Mouse (Mus musculus) neural tube, embryonic 13.5 days (tissue): ENCODE data around the gene Sorl1. TPM values are rescaled to one million over a fixed set of nuclear protein-coding genes. Genes with fewer than 3 reads are reported as not detected.

Experiments
- ATAC-seq: fragments of 200-750 bp; cut with Nextera tagmentation; 2 replicates; pipeline ENCODE4 v1.8.0; 2017; ENCODE audit warnings: low read depth, mild to moderate bottlenecking, moderate TSS enrichment, moderate library complexity
- H3K27ac ChIP-seq: fragments of 300-500 bp; sonication (generic); replicated peaks from 2 replicates; pipeline ENCODE4 v1.5.1; 2015; ENCODE audit warnings: moderate library complexity, mild to moderate bottlenecking, inconsistent platforms
- H3K27me3 ChIP-seq: fragments of 300-500 bp; sonication (generic); 2 replicates; pipeline ENCODE4 v1.6.1; 2015; ENCODE audit warnings: mild to moderate bottlenecking, inconsistent platforms
- H3K36me3 ChIP-seq: fragments of 300-500 bp; sonication (generic); 2 replicates; pipeline ENCODE4 v1.6.1; 2015; ENCODE audit warnings: mild to moderate bottlenecking, inconsistent platforms
- H3K4me1 ChIP-seq: fragments of 300-500 bp; sonication (generic); replicated peaks from 2 replicates; pipeline ENCODE4 v1.6.1; 2015; ENCODE audit warnings: inconsistent platforms
- H3K4me2 ChIP-seq: fragments of 300-500 bp; sonication (generic); 2 replicates; pipeline ENCODE4 v1.6.1; 2015; ENCODE audit warnings: inconsistent platforms, mild to moderate bottlenecking, moderate library complexity
- H3K4me3 ChIP-seq: fragments of 300-500 bp; sonication (generic); 2 replicates; pipeline ENCODE4 v1.5.1; 2015; ENCODE audit warnings: mild to moderate bottlenecking, inconsistent platforms
- H3K9ac ChIP-seq: fragments of 300-500 bp; sonication (generic); 2 replicates; pipeline ENCODE4 v1.6.1; 2015; ENCODE audit warnings: moderate library complexity, mild to moderate bottlenecking, inconsistent platforms
- H3K9me3 ChIP-seq: fragments of 300-500 bp; sonication (generic); 2 replicates; pipeline ENCODE4 v1.6.1; 2016; ENCODE audit warnings: inconsistent platforms
- WGBS: fragments of 180-500 bp; shearing (Covaris S2); methylation state at CpG from one replicate; pipeline ENCODE4 v1.1.7; 2015; 5-methylcytosine and 5-hydroxymethylcytosine counted together
- polyA plus RNA-seq: library from polyadenylated mRNA; unstranded; fragments of >200 nt; fragmentation: Nextera tagmentation; extraction: Ambion mirVana; gene quantifications from 2 replicates; pipeline ENCODE4 v1.2.1, GENCODE M21; 2015

The Sorl1 gene
- polyA plus RNA-seq, 1 experiment from 2014 or later, result 12.7 TPM

DNA sequence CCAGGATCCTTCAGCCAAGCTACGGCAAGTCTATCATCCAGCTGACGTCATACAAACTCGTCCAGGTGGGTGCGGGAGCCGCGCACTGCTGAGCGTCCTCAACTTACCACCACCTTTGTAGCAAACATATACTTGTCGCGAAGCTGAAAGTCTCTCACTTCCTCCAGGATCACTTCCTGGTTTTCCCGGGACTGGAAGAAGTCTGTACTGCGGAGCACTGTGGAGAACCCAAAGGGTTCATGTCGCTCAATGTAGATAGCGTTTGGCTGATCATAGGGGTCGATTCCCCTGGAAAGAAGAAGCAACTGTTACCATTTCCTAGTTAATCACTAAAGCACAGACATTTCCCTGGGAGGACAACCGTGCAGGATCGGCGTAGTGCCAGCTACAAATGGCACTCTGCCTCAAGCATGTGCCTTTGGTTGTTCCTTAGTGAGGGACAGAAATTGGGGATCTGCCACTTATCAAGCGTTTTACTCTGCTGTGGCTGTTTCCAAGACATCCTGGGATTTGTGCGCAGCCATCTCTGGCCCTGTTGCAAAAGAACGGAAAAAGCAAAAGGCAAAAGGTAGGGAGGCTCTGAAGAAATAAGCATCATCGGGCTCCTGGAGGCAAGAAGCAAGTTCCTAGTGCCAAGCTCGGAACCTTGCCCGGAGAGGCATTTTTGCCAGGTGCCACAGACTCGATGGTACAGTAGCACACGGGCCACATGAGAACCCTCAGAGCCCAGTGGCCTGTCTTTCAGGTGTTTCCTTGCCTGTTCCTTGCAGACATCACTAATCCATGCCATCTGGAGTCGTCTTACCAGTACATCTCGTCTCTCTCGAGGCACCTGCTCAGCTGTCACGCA lies 42.2 kb downstream of the Sorl1 start:
- 94% methylated on average over 29 of the region's 29 CpGs for WGBS
- H3K9me3 ChIP-seq, result no peaks in the 10 kb centered on the region
- no peaks in the 10 kb centered on the region for H3K27me3 ChIP-seq
- no peak overlapping the region for H3K9ac ChIP-seq
- no peaks in the 10 kb centered on the region for H3K4me1 ChIP-seq
- no peak overlapping the region for H3K27ac ChIP-seq
- no peak overlapping the region for H3K4me3 ChIP-seq
- no peak overlapping the region for H3K4me2 ChIP-seq
- no peak for ATAC-seq
- H3K36me3 ChIP-seq, result peaks cover 28% of the 10 kb centered on the region

GRCm38 (mm10) chr9:42080671-42081070 lies 43.4 kb downstream of the Sorl1 start:
- no peaks in the 10 kb centered on the region for H3K9me3 ChIP-seq
- H3K36me3 ChIP-seq, result peaks cover 35% of the 10 kb centered on the region
- no peaks in the 10 kb centered on the region for H3K4me1 ChIP-seq
- ATAC-seq, result no peak
- no peak overlapping the region for H3K4me3 ChIP-seq
- no peak overlapping the region for H3K27ac ChIP-seq
- H3K9ac ChIP-seq, result no peak overlapping the region
- H3K4me2 ChIP-seq, result no peak overlapping the region
- no peaks in the 10 kb centered on the region for H3K27me3 ChIP-seq
- 76% methylated on average over 9 of the region's 9 CpGs for WGBS

GRCm38 (mm10) chr9:42077112-42077845 lies 46.8 kb downstream of the Sorl1 start:
- Histone ChIP-seq H3K27me3 (no peaks in the 10 kb centered on the region), H3K9me3 (no peaks in the 10 kb centered on the region), H3K4me1 (peaks cover 3% of the 10 kb centered on the region; the same call in 1 of the 2 replicates), H3K9ac (no peak overlapping the region), H3K36me3 (peaks cover 30% of the 10 kb centered on the region), H3K4me2 (no peak overlapping the region), H3K4me3 (no peak overlapping the region), H3K27ac (no peak overlapping the region)
- 87% methylated on average over 16 of the region's 16 CpGs for whole genome bisulfite sequencing
- no peak for ATAC-seq

GRCm38 (mm10) chr9:42076256-42076849 lies 47.7 kb downstream of the Sorl1 start:
- Histone ChIP-seq H3K9ac (no peak overlapping the region), H3K4me2 (no peak overlapping the region), H3K4me1 (peaks cover 12% of the 10 kb centered on the region; the same call in 1 of the 2 replicates), H3K4me3 (no peak overlapping the region), H3K27me3 (no peaks in the 10 kb centered on the region), H3K27ac (no peak overlapping the region), H3K36me3 (peaks cover 23% of the 10 kb centered on the region), H3K9me3 (no peaks in the 10 kb centered on the region)
- whole genome bisulfite sequencing, result 91% methylated on average over 10 of the region's 10 CpGs
- no peak for ATAC-seq

- Histone ChIP-seq H3K4me3 (no peak overlapping the region), H3K4me1 (peaks cover 14% of the 10 kb centered on the region; the same call in 1 of the 2 replicates), H3K4me2 (no peak overlapping the region), H3K27ac (no peak overlapping the region), H3K9me3 (no peaks in the 10 kb centered on the region), H3K27me3 (no peaks in the 10 kb centered on the region), H3K36me3 (peaks cover 26% of the 10 kb centered on the region), H3K9ac (no peak overlapping the region)
- 17% methylated on average over 2 of the region's 2 CpGs for WGBS
- ATAC-seq, result no peak
Observed at GRCm38 (mm10) chr9:42075241-42075640, 48.9 kb downstream of the Sorl1 start.

- H3K27me3 ChIP-seq, result no peaks in the 10 kb centered on the region
- 63% methylated on average over 4 of the region's 4 CpGs for WGBS
- no peak overlapping the region for H3K4me3 ChIP-seq
- H3K4me2 ChIP-seq, result no peak overlapping the region
- H3K27ac ChIP-seq, result no peak overlapping the region
- no peak for ATAC-seq
- peaks cover 23% of the 10 kb centered on the region for H3K4me1 ChIP-seq
- no peaks in the 10 kb centered on the region for H3K9me3 ChIP-seq
- no peak overlapping the region for H3K9ac ChIP-seq
- H3K36me3 ChIP-seq, result peaks cover 21% of the 10 kb centered on the region
Observed at GRCm38 (mm10) chr9:42072010-42072409, 52.1 kb downstream of the Sorl1 start.

DNA sequence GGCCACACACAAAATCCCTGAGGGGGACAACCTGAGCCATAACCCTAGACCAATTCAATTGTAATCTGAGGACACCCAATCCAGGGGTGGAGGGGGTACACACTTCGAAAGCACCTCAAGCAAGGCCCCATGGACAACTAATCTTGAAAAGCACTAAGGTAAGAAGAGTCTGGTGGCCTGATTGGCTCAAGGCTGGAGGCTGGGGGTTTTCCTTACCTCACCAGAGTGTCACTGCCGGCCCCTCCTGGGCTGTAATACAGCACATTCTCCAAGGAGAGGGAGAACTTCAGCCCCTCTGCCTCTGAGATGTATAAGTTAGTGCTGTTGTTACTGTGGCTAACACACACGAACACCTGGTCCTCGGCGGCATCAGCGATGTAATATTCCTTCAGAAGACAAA lies 53.2 kb downstream of the Sorl1 start:
- H3K9me3 ChIP-seq, result no peaks in the 10 kb centered on the region
- H3K4me1 ChIP-seq, result peaks cover 23% of the 10 kb centered on the region
- H3K36me3 ChIP-seq, result peaks cover 13% of the 10 kb centered on the region
- H3K4me2 ChIP-seq, result no peak overlapping the region
- H3K27me3 ChIP-seq, result no peaks in the 10 kb centered on the region
- no peak overlapping the region for H3K9ac ChIP-seq
- no peak overlapping the region for H3K27ac ChIP-seq
- ATAC-seq, result no peak
- WGBS, result 86% methylated on average over 6 of the region's 6 CpGs
- no peak overlapping the region for H3K4me3 ChIP-seq

DNA sequence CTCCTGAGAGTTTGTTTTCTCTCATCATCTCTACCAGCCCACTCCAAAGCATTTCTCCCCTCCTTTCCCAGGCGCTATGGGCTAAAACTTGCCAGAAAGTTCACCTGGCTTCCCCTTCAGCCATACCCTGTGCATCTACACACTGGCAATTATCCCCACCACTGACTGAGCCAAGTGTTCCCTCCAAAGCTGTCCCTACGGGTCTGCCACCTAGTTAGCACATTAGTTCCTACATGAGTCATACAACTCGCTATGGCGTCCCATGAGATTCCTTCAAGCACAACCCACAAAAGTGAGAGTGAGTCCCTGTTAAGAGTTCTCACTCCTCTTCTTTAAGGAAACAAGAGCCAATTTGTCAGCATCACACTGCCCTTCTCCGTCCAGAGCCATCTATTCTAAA lies 54.6 kb downstream of the Sorl1 start:
- H3K36me3 ChIP-seq, result peaks cover 13% of the 10 kb centered on the region
- H3K27ac ChIP-seq, result no peak overlapping the region
- H3K27me3 ChIP-seq, result no peaks in the 10 kb centered on the region
- WGBS, result 94% methylated on average over 5 of the region's 5 CpGs
- no peaks in the 10 kb centered on the region for H3K9me3 ChIP-seq
- H3K4me3 ChIP-seq, result no peak overlapping the region
- H3K4me2 ChIP-seq, result no peak overlapping the region
- peaks cover 23% of the 10 kb centered on the region for H3K4me1 ChIP-seq
- no peak overlapping the region for H3K9ac ChIP-seq
- no peak for ATAC-seq

DNA sequence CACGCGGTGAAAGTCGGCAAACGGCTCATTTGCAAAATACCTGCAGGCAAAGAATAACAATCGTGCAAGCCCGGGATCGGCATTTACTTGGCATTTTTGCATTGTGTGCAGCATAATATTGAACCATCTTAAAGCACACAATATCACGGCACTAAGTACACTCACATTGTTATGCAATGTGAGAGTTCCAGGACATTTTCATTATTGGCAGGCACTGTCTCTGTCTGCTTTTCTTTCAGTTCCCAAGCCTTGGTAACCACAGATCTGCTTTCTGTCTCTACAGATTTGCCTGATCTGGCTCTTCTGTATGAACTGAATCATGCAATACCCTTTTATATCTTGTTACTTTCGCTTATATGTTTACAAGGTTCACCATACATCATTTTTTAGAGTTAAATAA lies 56.1 kb downstream of the Sorl1 start:
- no peak for ATAC-seq
- 58% methylated on average over 9 of the region's 9 CpGs for WGBS
- Histone ChIP-seq H3K9me3 (no peaks in the 10 kb centered on the region), H3K4me2 (no peak overlapping the region), H3K27me3 (no peaks in the 10 kb centered on the region), H3K4me1 (peaks cover 23% of the 10 kb centered on the region), H3K36me3 (peaks cover 23% of the 10 kb centered on the region), H3K27ac (peak overlapping the region; percentile 59), H3K4me3 (no peak overlapping the region), H3K9ac (0 out of 2 replicates have a peak overlapping the region, but pooled peaks have one; percentile 34)

DNA sequence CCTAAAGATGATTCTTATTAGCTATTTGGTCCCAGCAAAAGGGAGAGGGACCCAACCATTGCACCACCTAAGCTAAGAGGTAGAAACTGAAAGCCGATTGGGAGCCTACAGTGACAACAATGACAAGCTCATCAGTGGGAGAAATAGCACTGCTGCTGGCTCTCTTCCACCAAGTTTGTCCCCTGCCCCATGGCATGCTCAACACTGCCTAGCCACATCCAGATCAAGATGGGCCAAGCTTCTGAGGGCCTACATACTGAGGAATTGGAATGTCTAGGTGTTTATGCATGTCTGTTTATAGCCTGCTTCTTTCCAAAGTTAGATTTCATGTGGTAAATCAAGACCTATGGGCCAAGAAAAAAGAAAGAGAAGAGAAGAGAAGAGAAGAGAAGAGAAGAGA lies 58.3 kb downstream of the Sorl1 start:
- no peak overlapping the region for H3K9ac ChIP-seq
- no peak overlapping the region for H3K4me3 ChIP-seq
- 86% methylated on average over 1 of the region's 1 CpGs for WGBS
- no peak overlapping the region for H3K27ac ChIP-seq
- peaks cover 13% of the 10 kb centered on the region for H3K4me1 ChIP-seq
- H3K9me3 ChIP-seq, result no peaks in the 10 kb centered on the region
- ATAC-seq, result no peak
- H3K4me2 ChIP-seq, result no peak overlapping the region
- no peaks in the 10 kb centered on the region for H3K27me3 ChIP-seq
- peaks cover 28% of the 10 kb centered on the region for H3K36me3 ChIP-seq

GRCm38 (mm10) chr9:42063391-42063790 lies 60.7 kb downstream of the Sorl1 start:
- Histone ChIP-seq H3K9ac (no peak overlapping the region), H3K9me3 (no peaks in the 10 kb centered on the region), H3K36me3 (peaks cover 18% of the 10 kb centered on the region; the same call in 1 of the 2 replicates), H3K4me3 (no peak overlapping the region), H3K27ac (no peak overlapping the region), H3K27me3 (no peaks in the 10 kb centered on the region), H3K4me2 (no peak overlapping the region), H3K4me1 (peaks cover 10% of the 10 kb centered on the region)
- no peak for ATAC-seq
- 84% methylated on average over 4 of the region's 4 CpGs for whole genome bisulfite sequencing

DNA sequence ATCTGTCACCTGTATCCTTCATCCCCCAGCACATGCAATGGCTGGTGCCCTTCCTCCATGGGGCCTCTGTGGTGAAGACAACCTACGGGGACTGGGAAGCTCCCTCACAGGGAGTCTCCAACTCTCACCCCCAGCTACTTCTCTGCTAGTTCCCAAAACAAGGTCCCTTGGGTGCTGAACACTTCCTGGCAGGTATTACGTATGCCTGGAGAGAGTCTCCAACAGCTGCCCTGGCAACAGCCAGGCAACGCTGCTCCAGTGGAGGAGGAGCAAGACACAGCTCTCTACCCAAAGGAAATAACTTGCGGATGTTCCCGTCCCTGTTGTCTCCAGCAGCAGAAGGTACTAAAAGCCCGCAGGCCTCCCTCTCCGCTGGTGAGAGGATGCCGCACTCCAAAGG lies 61.8 kb downstream of the Sorl1 start:
- 76% methylated on average over 8 of the region's 8 CpGs for WGBS
- Histone ChIP-seq H3K27me3 (no peaks in the 10 kb centered on the region), H3K9me3 (no peaks in the 10 kb centered on the region), H3K4me1 (0 out of 2 replicates have a peak, but pooled peaks cover 3% of the 10 kb centered on the region), H3K9ac (no peak overlapping the region), H3K4me2 (no peak overlapping the region), H3K27ac (no peak overlapping the region), H3K4me3 (no peak overlapping the region), H3K36me3 (peaks cover 19% of the 10 kb centered on the region)
- no peak for ATAC-seq
